Mouse (Mus musculus): ENCODE results near the gene Vdac2. TPM values are rescaled to one million over a fixed set of nuclear protein-coding genes. Genes with fewer than 3 reads are reported as not detected.

Vdac2 gene
- total and polyA plus RNA-seq, 3 experiments, result 196 to 280 (median 221) TPM

GRCm38 (mm10) chr14:21851996-21852791, 27.2 kb downstream of the Vdac2 start:
- DNase-seq, result no peak

GRCm38 (mm10) chr14:21853456-21854109, 28.5 kb downstream of the Vdac2 start:
- DNase-seq, result peak; percentile 72

- DNase-seq, result no peak
Observed at GRCm38 (mm10) chr14:21854271-21854670, 29.2 kb downstream of the Vdac2 start.

- no peak for DNase-seq
Observed at GRCm38 (mm10) chr14:21855961-21856360, 30.9 kb downstream of the Vdac2 start.

GRCm38 (mm10) chr14:21856886-21857285, 31.8 kb downstream of the Vdac2 start:
- DNase-seq, result no peak

GRCm38 (mm10) chr14:21866291-21866690, 41.3 kb downstream of the Vdac2 start:
- no peak for DNase-seq

GRCm38 (mm10) chr14:21866816-21867215, 41.8 kb downstream of the Vdac2 start:
- DNase-seq, result peak; percentile 39

- peak; percentile 44 for DNase-seq
Observed at GRCm38 (mm10) chr14:21890430-21890829, 65.4 kb downstream of the Vdac2 start.

- DNase-seq, result peak; percentile 63
Observed at GRCm38 (mm10) chr14:21891581-21892340, 66.7 kb downstream of the Vdac2 start.

- DNase-seq, result no peak
Observed at GRCm38 (mm10) chr14:21892341-21892659, 67.3 kb downstream of the Vdac2 start.

Other genes starting within 250 kb of the Vdac2 start
- gene Dupd1, start 110.7 kb upstream of the Vdac2 start, total RNA-seq (2021), result under 1 TPM; 0.58 to 0.62 TPM
- gene Dupd1, start 110.7 kb upstream of the Vdac2 start, polyA plus RNA-seq (2012; rRNA removed), result 0.40 and 0.49 TPM in 2 replicates
- 10 to 100 TPM; 46.5 to 47.5 TPM for gene Samd8, start 74.7 kb upstream of the Vdac2 start, total RNA-seq (2021)
- gene Samd8, start 74.7 kb upstream of the Vdac2 start, polyA plus RNA-seq (2012; rRNA removed), result 18.8 and 22.2 TPM in 2 replicates
- gene Dusp13, start 74.1 kb upstream of the Vdac2 start, total RNA-seq (2021), result not detected
- gene Dusp13, start 74.1 kb upstream of the Vdac2 start, polyA plus RNA-seq (2012; rRNA removed), result 0.77 and 1.1 TPM in 2 replicates
- 10 to 100 TPM; 59.2 to 77.6 TPM for gene Comtd1, start 23.7 kb downstream of the Vdac2 start, total RNA-seq (2021)
- 81.6 and 83.0 TPM in 2 replicates for gene Comtd1, start 23.7 kb downstream of the Vdac2 start, polyA plus RNA-seq (2012; rRNA removed)
- 10 to 100 TPM; 19.4 to 34.1 TPM for gene Zfp503, start 164.4 kb downstream of the Vdac2 start, total RNA-seq (2021)
- gene Zfp503, start 164.4 kb downstream of the Vdac2 start, polyA plus RNA-seq (2012; rRNA removed), result 101 and 106 TPM in 2 replicates
- gene Lrmda, start 194.5 kb downstream of the Vdac2 start, total RNA-seq (2021), result 1 to 10 TPM; 2.7 to 8.6 TPM
- gene Lrmda, start 194.5 kb downstream of the Vdac2 start, polyA plus RNA-seq (2012; rRNA removed), result 0.89 and 0.92 TPM in 2 replicates